28 mouse cellular contexts compared by ENCODE assay signal in genomic region chr3:35294771-35295170, GRCm38 (mm10).
"Had no signal": no experiment of that assay in that cellular context is flagged by ENCODE, and none has a peak within 500 bp of the region (broad histone marks: within the 10 kb centered on the region; RNA-seq: fewer than 3 reads in every experiment).

No protein-coding gene starts in this region.

- H3K36me3 ChIP-seq: embryonic facial prominence, embryonic 10.5 days; embryonic facial prominence, embryonic 12.5 days; embryonic facial prominence, embryonic 13.5 days; embryonic facial prominence, embryonic 15.5 days; forebrain, embryonic 10.5 days; forebrain, embryonic 12.5 days; forebrain, embryonic 15.5 days had no signal

- H3K4me1 ChIP-seq: embryonic facial prominence, embryonic 10.5 days; embryonic facial prominence, embryonic 12.5 days; embryonic facial prominence, embryonic 13.5 days; embryonic facial prominence, embryonic 15.5 days; forebrain, embryonic 12.5 days; forebrain, embryonic 13.5 days; forebrain, embryonic 15.5 days had no signal

- H3K27me3 ChIP-seq: embryonic facial prominence, embryonic 12.5 days; embryonic facial prominence, embryonic 13.5 days; embryonic facial prominence, embryonic 15.5 days; forebrain, embryonic 12.5 days; forebrain, embryonic 13.5 days; forebrain, embryonic 15.5 days had no signal

- H3K9me3 ChIP-seq: embryonic facial prominence, embryonic 10.5 days; embryonic facial prominence, embryonic 12.5 days; embryonic facial prominence, embryonic 15.5 days; forebrain, embryonic 13.5 days; forebrain, embryonic 15.5 days had no signal

- DNase-seq: cerebellum, adult 2 months; cerebellum, adult 8-10 months; cerebellum, adult 9-10 months; cerebellum, adult 9-11 months; cerebellum, postnatal 10 days; cerebellum, postnatal 14 days; cerebellum, postnatal 25 days; cerebellum, postnatal 36 days; embryo, embryonic 11 days; forebrain, postnatal 0 days; gastrocnemius, adult 2 months; gastrocnemius, postnatal 10 days; gastrocnemius, postnatal 14 days; gastrocnemius, postnatal 25 days; gastrocnemius, postnatal 36 days; heart, adult 18-20 months; heart, adult 2 months had no signal

- H3K4me3 ChIP-seq: embryonic facial prominence, embryonic 10.5 days; embryonic facial prominence, embryonic 12.5 days; embryonic facial prominence, embryonic 13.5 days; embryonic facial prominence, embryonic 15.5 days; erythroblast, embryonic 14.5 days; forebrain, embryonic 10.5 days; forebrain, embryonic 12.5 days; forebrain, embryonic 13.5 days; forebrain, embryonic 15.5 days; gastrocnemius, adult 2 months; heart, adult 2 months had no signal

- H3K27ac ChIP-seq: embryonic facial prominence, embryonic 10.5 days; embryonic facial prominence, embryonic 12.5 days; embryonic facial prominence, embryonic 13.5 days; embryonic facial prominence, embryonic 15.5 days; forebrain, embryonic 10.5 days; forebrain, embryonic 12.5 days; forebrain, embryonic 13.5 days; forebrain, embryonic 15.5 days; gastrocnemius, adult 2 months; heart, adult 2 months had no signal

- H3K4me2 ChIP-seq: embryonic facial prominence, embryonic 12.5 days; embryonic facial prominence, embryonic 13.5 days; embryonic facial prominence, embryonic 15.5 days; forebrain, embryonic 12.5 days; forebrain, embryonic 13.5 days; forebrain, embryonic 15.5 days had no signal

- ATAC-seq: forebrain, embryonic 13.5 days; forebrain, embryonic 14.5 days; forebrain, embryonic 15.5 days; forebrain, embryonic 16.5 days; forebrain, postnatal 0 days had no signal

- H3K9ac ChIP-seq: embryonic facial prominence, embryonic 12.5 days; embryonic facial prominence, embryonic 13.5 days; embryonic facial prominence, embryonic 15.5 days; forebrain, embryonic 12.5 days; forebrain, embryonic 13.5 days; forebrain, embryonic 15.5 days; forebrain, postnatal 0 days had no signal
